Comparison of ENCODE assay signal across 26 mouse cellular contexts in the genomic region with DNA sequence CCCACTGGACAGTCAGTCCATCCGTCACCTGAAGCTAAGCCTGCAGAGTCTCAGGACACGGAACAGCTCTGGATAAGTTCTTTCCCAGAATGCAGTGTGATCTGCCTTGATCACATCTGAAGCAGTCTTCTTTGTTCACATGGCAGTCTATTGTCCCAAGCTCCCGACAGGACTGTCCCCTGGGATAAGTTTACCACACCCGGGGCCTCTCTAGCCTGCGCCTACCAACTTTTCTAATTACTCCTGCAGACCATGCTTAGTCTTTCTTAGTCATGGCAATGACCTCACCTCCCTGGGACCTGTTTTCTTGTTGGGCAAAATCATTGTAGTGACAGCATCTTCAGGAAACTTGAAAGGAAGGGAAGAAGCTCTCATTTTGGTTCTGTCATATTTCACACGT. TPM values are rescaled to one million over a fixed set of nuclear protein-coding genes. Genes with fewer than 3 reads are reported as not detected.
"Had no signal": no experiment of that assay in that cellular context is flagged by ENCODE, and none has a peak within 500 bp of the region (broad histone marks: within the 10 kb centered on the region; RNA-seq: fewer than 3 reads in every experiment).

No protein-coding gene starts in this region.

- H3K27me3 ChIP-seq: heart, embryonic 13.5 days; heart, embryonic 15.5 days; hindbrain, embryonic 13.5 days; hindbrain, embryonic 15.5 days; kidney, embryonic 15.5 days; limb, embryonic 13.5 days; limb, embryonic 15.5 days; liver, embryonic 12.5 days had no signal

- H3K9ac ChIP-seq: heart, embryonic 13.5 days; heart, embryonic 15.5 days; hindbrain, embryonic 13.5 days; hindbrain, embryonic 15.5 days; kidney, embryonic 15.5 days; limb, embryonic 13.5 days; limb, embryonic 15.5 days; liver, embryonic 12.5 days had no signal

- H3K4me3 ChIP-seq: heart, embryonic 10.5 days; heart, embryonic 13.5 days; heart, embryonic 15.5 days; hindbrain, embryonic 13.5 days; hindbrain, embryonic 15.5 days; kidney, embryonic 15.5 days; limb, embryonic 13.5 days; limb, embryonic 15.5 days; liver, embryonic 12.5 days had no signal

- H3K4me2 ChIP-seq: heart, embryonic 13.5 days; heart, embryonic 15.5 days; hindbrain, embryonic 13.5 days; hindbrain, embryonic 15.5 days; kidney, embryonic 15.5 days; limb, embryonic 13.5 days; limb, embryonic 15.5 days; liver, embryonic 12.5 days had no signal

- DNase-seq: gastrocnemius, postnatal 14 days; gastrocnemius, postnatal 36 days; heart, postnatal 14 days; heart, postnatal 36 days; kidney, adult 11 months; kidney, adult 2 months; kidney, adult 9 months; kidney, postnatal 14 days; kidney, postnatal 36 days; layer of hippocampus, adult 9-11 months; layer of hippocampus, postnatal 36 days; left cerebral cortex, postnatal 4 days had no signal

- H3K27ac ChIP-seq: heart, embryonic 10.5 days; heart, embryonic 13.5 days; heart, embryonic 15.5 days; hindbrain, embryonic 13.5 days; hindbrain, embryonic 15.5 days; hindbrain, postnatal 0 days; kidney, embryonic 15.5 days; kidney, postnatal 0 days; limb, embryonic 13.5 days; limb, embryonic 15.5 days; liver, embryonic 12.5 days had no signal

- H3K9me3 ChIP-seq: heart, embryonic 10.5 days; heart, embryonic 13.5 days; heart, embryonic 15.5 days; hindbrain, embryonic 13.5 days; hindbrain, embryonic 15.5 days; kidney, embryonic 15.5 days; limb, embryonic 13.5 days; limb, embryonic 15.5 days; liver, embryonic 12.5 days had no signal

- H3K4me1 ChIP-seq: kidney, embryonic 15.5 days; limb, embryonic 13.5 days; limb, embryonic 15.5 days; liver, embryonic 12.5 days had no signal

- ATAC-seq: hindbrain, postnatal 0 days; intestine, embryonic 16.5 days; liver, embryonic 12.5 days had no signal

RNA-seq across cellular contexts. Expression of a gene that starts 8.8 kb away (rescaled TPM):
- polyA plus RNA-seq: liver, adult 2 months had no signal

RNA-seq across cellular contexts. Expression of a gene that starts 16.5 kb away (rescaled TPM):
- polyA plus RNA-seq: intestine, embryonic 16.5 days; kidney, postnatal 0 days; limb, embryonic 11.5 days; liver, adult 2 months; liver, embryonic 12.5 days had no signal
